Mouse (Mus musculus): ENCODE measurements around the gene Cdc40.

DNA sequence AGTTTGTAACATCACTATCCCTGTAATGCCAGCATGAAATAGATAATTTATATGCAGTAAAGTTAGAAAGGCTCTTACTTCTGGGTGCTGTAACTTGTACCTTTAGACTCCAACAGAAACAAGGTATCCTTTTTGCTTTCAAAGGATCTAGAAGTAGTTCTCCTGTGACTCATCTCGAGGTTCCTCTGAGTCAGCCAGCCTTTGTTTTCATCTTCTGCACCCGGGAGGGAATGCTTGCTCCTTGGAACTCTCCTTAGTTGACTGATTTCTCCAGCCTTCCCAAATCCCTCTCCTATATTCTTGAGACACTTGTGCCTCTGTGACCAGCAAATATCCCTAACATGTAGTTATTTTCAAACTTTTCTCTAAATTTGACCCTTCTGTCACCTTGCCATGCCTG is 25.5 kb upstream of the Cdc40 start:
- TF ChIP-seq POLR2A (IDR thresholded peaks at IDR 0.05; ENCODE audit: borderline replicate concordance, insufficient read depth, low read length), result no peak
- TF ChIP-seq CTCF (IDR thresholded peaks at IDR 0.05; ENCODE audit: borderline replicate concordance, insufficient read depth, low read depth, low read length), result no peak

Data from cerebellum, adult 2 months (tissue).